Mouse (Mus musculus) large intestine, adult 2 months (tissue): ENCODE data around the gene Sacm1l. TPM values are rescaled to one million over a fixed set of nuclear protein-coding genes. Genes with fewer than 3 reads are reported as not detected.
A peak's percentile ranks its signal among the peaks of the same experiment; 100 is the strongest.

Experiments
- DNase-seq: peaks from one replicate; pipeline ENCODE4 v3.0.0-alpha.2; 2012; ENCODE audit warnings: low read depth, low spot score
- WGBS: fragments of 180-500 bp; shearing (Covaris S2); methylation state at CpG from one replicate; pipeline ENCODE4 v1.1.7; 2018; 5-methylcytosine and 5-hydroxymethylcytosine counted together
- polyA plus RNA-seq: library from polyadenylated mRNA; depleted of rRNA; stranded (reverse); fragments of >200 nt; gene quantifications from 2 replicates; pipeline ENCODE4 v1.2.3, GENCODE M21; 2012; rRNA removed

The Sacm1l gene
- polyA plus RNA-seq: 10.5 and 12.7 TPM in 2 replicates

DNA sequence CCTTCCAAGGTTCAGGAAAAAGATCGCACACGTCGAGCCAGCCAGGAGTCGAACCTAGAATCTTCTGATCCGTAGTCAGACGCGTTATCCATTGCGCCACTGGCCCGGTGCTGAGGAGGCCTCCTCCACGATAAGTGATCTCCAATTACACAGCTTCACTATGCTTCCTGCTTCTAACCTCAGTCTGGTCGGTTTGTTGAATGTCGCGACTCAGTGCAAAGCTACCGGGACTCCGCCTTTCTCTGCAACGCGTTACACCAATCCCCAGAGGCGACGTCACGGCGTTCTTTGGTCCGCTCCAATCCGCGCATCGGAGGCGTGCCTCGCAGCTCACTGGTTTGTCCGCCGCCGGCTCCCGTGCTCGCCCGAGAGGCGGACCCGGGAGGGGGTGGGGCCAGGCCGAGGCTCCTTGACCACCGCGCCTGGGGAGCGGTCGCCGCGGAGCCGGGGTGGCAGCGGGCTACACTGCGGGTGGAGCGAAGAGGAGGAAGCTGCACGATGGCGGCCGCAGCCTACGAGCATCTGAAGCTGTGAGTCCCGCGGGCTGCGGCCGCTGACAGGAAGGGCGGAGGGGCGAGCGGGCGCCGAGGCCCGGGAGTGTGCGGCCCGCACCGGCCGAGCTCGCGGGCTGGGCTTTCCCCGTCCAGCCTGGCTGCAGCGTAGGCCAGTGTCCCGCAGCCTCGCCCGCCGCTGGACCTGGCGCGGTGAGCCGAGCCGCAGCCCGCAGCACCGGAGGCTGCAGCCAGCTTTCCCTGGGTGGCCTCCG is at the start of gene Sacm1l:
Gene Sacm1l (plus strand): TSS at position 368 of the 766 bp plus-strand sequence.
- peak; percentile 96 for DNase-seq
- WGBS: under 1% methylated on average over 79 of the region's 79 CpGs

- no peak for DNase-seq
- 75% methylated on average over 8 of the region's 8 CpGs for WGBS
These were observed 49.7 kb upstream of the Sacm1l start for GRCm38 (mm10) chr9:123479876-123480252.

DNA sequence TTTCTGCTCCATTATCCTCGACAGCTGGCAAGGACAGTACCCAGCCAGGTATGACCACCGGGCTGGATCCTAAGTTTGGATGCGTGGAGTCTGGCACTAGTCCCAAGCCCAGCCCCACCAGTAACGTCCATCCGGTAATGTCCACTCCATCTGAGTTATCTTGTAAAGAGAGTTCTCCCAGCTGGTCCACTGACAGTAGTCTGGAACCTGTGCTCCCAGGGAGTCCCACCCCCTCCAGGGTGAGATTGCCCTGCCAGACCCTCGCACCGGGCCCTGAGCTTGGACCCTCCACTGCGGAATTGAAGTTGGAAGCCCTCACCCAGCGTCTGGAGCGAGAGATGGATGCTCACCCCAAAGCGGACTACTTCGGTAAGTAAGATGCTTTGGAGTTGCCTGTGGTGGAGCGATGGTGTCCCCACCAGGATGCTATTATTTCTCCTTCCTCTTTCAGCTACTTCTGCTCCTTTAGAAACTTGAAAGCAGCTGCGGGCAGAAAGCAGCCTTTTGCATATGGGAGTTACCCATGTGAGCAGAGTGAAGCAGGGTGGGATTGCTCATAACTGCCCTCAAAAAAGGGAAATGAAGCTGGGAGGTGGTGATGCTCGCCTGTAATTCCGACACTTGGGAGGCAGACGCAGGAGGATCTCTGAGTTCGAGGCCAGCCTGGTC is 49.2 kb upstream of the Sacm1l start:
- DNase-seq: no peak
- WGBS: 58% methylated on average over 18 of the region's 18 CpGs

DNA sequence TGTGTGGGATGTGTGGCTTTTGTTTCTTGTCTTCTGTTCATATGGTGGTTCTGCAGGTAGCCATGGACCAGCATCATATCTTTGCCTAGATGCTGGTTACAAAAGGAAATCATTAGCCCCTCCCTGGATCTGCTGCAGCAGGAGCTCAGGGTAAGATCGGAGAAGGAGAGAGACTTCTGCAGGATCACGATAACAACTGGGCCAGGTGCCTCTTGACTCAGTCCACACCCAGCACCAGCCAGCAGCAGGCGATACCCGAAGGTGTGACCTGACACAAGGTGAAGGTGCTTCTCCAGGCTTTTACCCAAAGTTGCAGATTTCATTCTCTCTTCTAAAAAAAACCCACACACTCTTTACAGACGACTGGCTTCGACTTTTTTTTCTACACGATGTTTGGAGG is 48.4 kb upstream of the Sacm1l start:
- DNase-seq: no peak
- WGBS: 18% methylated on average over 7 of the region's 7 CpGs

- no peak for DNase-seq
- 54% methylated on average over 1 of the region's 1 CpGs for WGBS
These were observed 46.0 kb upstream of the Sacm1l start for GRCm38 (mm10) chr9:123483598-123483997.

- no peak for DNase-seq
- 93% methylated on average over 3 of the region's 3 CpGs for WGBS
These were observed 44.7 kb upstream of the Sacm1l start for GRCm38 (mm10) chr9:123484830-123485229.

GRCm38 (mm10) chr9:123485561-123485960 is 44.0 kb upstream of the Sacm1l start:
- no peak for DNase-seq
- 76% methylated on average over 4 of the region's 4 CpGs for WGBS

- 66% methylated on average over 3 of the region's 3 CpGs for WGBS
- no peak for DNase-seq
These were observed 42.9 kb upstream of the Sacm1l start for GRCm38 (mm10) chr9:123486635-123487034.

DNA sequence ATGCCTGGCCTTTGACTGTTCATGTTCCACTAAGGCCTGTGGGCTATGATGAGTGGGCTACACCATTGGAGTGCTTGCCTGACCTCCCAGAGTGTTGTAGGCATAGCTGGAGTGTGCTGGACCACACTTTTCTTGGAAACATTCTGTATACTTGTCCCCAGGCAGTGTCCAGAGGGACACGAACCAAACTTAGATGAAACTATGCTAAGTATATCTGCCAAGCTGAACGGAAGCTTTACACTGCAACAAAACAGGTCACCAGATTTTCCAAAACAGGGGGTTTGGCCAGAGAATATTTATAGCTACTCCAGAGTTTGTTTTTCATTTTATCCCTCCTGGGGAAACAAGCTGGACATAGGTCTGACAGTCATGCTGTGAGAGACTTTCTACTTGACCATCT is 40.5 kb upstream of the Sacm1l start:
- no peak for DNase-seq
- 59% methylated on average over 2 of the region's 2 CpGs for WGBS

DNA sequence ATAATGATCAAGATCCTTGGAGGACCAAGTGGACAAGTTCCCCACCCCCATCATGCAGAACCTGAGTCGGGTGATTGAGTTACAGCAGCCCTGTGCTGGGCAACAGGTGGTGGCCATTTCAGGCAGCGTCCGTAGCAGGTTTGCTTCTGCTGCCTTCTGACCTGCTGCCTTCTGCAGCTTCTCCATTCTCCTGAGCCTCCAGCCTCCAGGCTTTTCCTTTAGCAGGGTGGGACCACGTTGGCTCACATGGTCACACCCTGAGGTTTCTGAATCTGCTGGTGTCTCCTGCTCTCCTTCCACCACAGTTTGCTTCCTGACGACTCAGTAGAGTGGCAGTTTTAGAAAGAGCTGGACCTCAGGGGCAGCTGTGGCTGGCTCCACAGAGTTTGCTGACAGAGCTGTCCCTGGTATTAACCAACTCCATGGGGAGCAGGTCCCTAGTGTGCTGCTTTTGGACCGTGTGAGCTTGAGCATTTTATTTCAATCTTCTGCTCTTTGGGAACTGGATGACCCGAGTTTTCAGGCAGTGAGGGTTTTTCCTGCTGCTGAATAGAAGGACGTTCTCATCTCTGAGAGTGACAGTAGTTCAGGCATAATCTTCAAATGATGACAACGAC is 39.7 kb upstream of the Sacm1l start:
- DNase-seq: no peak
- WGBS: 60% methylated on average over 9 of the region's 9 CpGs

DNA sequence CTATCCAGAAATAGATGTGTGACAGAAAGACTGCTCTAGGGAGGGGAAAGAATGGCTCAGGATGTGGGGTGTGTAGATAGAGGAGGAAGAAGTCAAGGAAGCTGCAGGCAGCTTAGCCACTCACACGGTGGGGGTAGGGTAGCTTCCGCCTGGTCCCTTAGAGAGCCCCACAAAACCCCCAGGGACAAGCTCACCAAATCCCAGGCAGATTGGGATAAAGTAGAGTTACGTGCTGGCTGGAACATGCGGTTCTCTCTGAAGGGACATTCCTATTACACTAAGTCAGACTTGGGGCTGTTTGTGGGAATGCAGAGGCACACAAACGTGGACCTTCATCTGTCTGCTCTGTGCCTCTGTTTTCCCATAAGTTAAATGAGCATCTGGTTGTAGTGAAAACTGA is 38.6 kb upstream of the Sacm1l start:
- WGBS: 44% methylated on average over 5 of the region's 5 CpGs
- DNase-seq: no peak

GRCm38 (mm10) chr9:123491917-123492585 is 37.5 kb upstream of the Sacm1l start:
- no peak for DNase-seq
- WGBS: 50% methylated on average over 9 of the region's 9 CpGs

DNA sequence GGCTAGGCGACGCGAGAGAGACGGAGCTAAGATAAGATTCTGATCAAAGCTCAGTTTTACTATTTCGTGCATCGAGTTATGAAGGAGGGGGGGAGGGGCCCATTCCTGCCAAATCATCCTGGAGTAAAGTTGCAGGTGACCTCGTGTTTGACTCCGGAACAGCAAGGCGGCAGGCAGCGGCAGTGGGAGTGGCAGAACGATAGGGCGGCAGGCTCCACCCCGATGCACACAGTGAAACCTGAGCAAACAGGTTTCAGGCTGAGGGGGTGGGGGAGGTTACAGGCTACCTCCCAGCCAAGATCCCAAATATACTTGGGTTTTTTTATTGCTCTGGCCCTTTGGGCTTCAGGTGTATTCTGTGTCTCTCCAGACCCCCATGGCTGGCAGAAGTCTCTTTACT is 32.9 kb upstream of the Sacm1l start:
- 22% methylated on average over 13 of the region's 13 CpGs for WGBS

DNA sequence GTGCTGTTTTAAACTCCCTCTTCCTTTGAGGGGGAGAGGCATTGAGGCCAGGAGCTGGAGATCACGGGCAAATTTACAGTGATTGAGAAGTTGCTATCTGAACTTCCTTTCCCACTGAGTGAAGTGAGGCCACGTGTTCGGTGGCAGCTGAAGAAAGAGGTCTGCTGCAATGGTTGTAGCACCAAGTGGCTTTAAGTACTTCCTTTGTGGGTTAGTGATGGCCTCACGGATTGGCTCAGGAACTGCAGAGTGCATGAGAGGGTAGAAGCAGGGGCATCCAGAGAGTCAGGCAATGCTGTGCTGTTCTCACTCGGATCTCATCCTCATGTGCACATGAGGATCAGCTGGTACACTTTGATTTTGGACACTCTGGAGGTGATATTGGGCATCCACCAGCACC is 31.7 kb upstream of the Sacm1l start:
- WGBS: 77% methylated on average over 5 of the region's 5 CpGs
- DNase-seq: no peak

More for the DNA sequence above, 32.9 kb upstream of the Sacm1l start:
- peak; percentile 32 for DNase-seq

DNA sequence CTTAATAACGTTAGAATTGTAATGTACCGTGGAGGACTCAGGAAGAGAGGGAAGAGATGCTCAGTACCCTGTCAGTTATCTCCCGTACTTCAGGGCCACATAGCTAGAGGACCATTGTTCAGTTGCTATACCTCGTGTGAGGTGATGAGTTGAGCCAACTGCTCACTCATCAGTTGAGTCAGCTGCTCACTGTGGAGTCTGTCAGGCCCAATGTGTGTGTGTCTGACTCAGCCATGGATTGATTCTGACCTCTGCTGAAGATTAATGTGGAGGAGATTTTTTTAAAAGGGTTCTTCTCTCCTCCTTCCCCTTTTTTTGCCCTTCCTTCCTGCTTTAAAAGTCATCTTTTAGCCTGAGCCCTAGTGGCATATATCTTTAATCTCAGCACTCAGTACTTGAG is 29.1 kb upstream of the Sacm1l start:
- 85% methylated on average over 4 of the region's 4 CpGs for WGBS
- no peak for DNase-seq

GRCm38 (mm10) chr9:123503171-123503834 is 26.3 kb upstream of the Sacm1l start:
- DNase-seq: no peak
- WGBS: 70% methylated on average over 5 of the region's 5 CpGs

DNA sequence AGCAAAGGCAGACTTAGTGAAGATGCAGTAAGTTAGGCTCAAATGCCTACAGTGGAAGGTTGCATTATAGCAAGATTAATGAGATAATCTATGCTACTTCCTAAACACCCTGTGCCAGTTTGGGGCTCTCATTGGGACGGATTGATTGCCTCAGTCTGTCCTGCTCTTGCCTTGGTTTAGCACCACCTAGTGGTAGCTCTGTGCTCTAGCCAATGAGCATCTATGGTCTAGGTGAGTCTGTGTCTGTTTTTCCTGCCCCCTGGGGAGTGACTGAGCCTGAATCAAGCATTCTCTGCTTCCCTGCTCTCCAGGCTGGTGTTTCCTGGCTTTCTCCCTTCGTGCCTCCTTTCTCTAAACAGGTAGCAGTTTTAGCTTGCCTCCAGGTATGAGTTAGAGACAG is 25.2 kb upstream of the Sacm1l start:
- WGBS: 9% methylated on average over 2 of the region's 2 CpGs
- DNase-seq: no peak

DNA sequence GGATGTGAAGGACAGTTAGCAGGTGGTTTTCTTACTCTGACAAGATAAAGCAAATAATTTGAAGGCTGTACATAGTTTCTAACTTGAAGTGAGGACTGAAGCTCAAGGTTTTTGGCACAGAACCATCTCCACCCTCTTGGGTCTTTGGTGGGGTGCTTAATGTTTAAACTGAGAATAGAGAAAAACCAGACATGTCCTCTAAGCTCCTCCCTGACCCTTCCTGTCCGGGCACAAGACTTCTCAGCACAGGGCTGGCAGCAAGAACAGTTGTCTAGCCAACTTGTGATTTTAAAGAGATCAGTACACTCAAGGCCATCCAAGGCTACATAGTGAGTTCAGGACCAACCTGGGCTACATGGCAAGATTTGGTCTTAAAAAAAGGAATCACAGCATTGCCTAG is 24.0 kb upstream of the Sacm1l start:
- DNase-seq: no peak
- WGBS: 12% methylated on average over 1 of the region's 1 CpGs

- DNase-seq: no peak
- WGBS: 18% methylated on average over 4 of the region's 4 CpGs
These were observed 23.1 kb upstream of the Sacm1l start for GRCm38 (mm10) chr9:123506270-123507146.
